ENCODE assay signal across 22 mouse cellular contexts in the genomic region with DNA sequence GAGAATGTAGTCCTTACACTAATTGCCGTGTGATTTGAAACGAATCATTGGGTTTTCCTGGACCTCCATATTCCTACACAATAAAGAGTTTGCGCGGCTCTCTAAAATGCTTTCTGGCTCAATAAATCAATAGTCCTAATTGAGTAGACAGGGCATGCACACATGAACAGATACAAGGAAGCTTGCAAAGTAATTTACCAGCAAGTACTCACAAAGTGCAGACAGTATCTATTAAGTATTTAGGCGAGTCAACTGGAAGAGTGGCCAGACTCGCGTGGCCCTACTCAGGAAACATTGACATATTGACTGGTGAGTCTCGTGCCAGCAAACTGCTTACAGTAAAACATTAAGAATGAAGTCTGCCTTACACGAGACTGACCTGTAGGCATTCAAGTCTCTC. TPM values are rescaled to one million over a fixed set of nuclear protein-coding genes. Genes with fewer than 3 reads are reported as not detected.
DNase-seq lines count a peak whose midpoint lies in the region; ATAC-seq and TF ChIP-seq lines count a peak whose summit lies in the region.
"Had no signal": no experiment of that assay in that cellular context is flagged by ENCODE, and none has a peak within 500 bp of the region (broad histone marks: within the 10 kb centered on the region; RNA-seq: fewer than 3 reads in every experiment).

No protein-coding gene starts in this region.

- no peak overlapping the region for H3K4me3 ChIP-seq in midbrain, embryonic 11.5 days (ENCODE audit: low read depth, low read length)
- no peak overlapping the region for H3K4me3 ChIP-seq in midbrain, postnatal 0 days (ENCODE audit: low read depth, low read length)
- H3K4me3 ChIP-seq in kidney, embryonic 15.5 days (replicated peaks) = no peak overlapping the region
- H3K4me3 ChIP-seq: embryonic facial prominence, embryonic 10.5 days; embryonic facial prominence, embryonic 12.5 days; forebrain, embryonic 13.5 days; forebrain, embryonic 15.5 days had no signal

- WGBS in midbrain, embryonic 11.5 days = 83% methylated on average over 9 of the region's 9 CpGs
- 86% methylated on average over 9 of the region's 9 CpGs for WGBS in midbrain, postnatal 0 days
- WGBS in kidney, embryonic 15.5 days = 65% methylated on average over 9 of the region's 9 CpGs

- intact Hi-C loops in gastrocnemius, postnatal 14 days (cut with DNase I; ENCODE audit: low total_unique reads) = no loop called here

- no peak overlapping the region for H3K4me2 ChIP-seq in midbrain, embryonic 11.5 days
- no peak overlapping the region for H3K4me2 ChIP-seq in midbrain, postnatal 0 days (ENCODE audit: low read depth, low read length, poor library complexity, severe bottlenecking)
- H3K4me2 ChIP-seq in kidney, embryonic 15.5 days = no peak overlapping the region
- H3K4me2 ChIP-seq: embryonic facial prominence, embryonic 12.5 days; forebrain, embryonic 13.5 days; forebrain, embryonic 15.5 days had no signal

- peak; percentile 49 for DNase-seq in midbrain, embryonic 11.5 days (ENCODE audit: low spot score, missing footprints)
- no peak for DNase-seq in midbrain, postnatal 0 days (ENCODE audit: low spot score)
- DNase-seq in brain, embryonic 14.5 days (ENCODE audit: low read depth) = peak; percentile 29
- DNase-seq in retina, embryonic 14.5 days (ENCODE audit: low spot score) = peak; percentile 68
- no peak for DNase-seq in gastrocnemius, postnatal 14 days
- no peak for DNase-seq in cerebellum, postnatal 36 days
- DNase-seq: adrenal gland, adult 8-10 months; adrenal gland, postnatal 14 days; adrenal gland, postnatal 36 days; cerebellum, adult 11 months; cerebellum, adult 18-20 months; cerebellum, adult 8-10 months; cerebellum, adult 9-11 months; cerebellum, postnatal 14 days; forebrain, postnatal 0 days had no signal

- no peak for ATAC-seq in midbrain, embryonic 11.5 days (ENCODE audit: low FRiP score)
- ATAC-seq in midbrain, postnatal 0 days (ENCODE audit: low FRiP score) = no peak
- ATAC-seq in kidney, embryonic 15.5 days (replicated peaks; ENCODE audit: low FRiP score) = no peak
- ATAC-seq: activated CD4-positive, CD25-positive, alpha-beta regulatory T cell, adult 4 months; forebrain, embryonic 13.5 days; forebrain, embryonic 15.5 days; forebrain, postnatal 0 days; Patski had no signal

- TF ChIP-seq POLR2A in brain, embryonic 14.5 days (IDR thresholded peaks at IDR 0.05; ENCODE audit: borderline replicate concordance, extremely low read depth, insufficient read depth, insufficient read length, poor library complexity, severe bottlenecking) = no peak

- H3K27me3 ChIP-seq in midbrain, embryonic 11.5 days (ENCODE audit: control insufficient read depth, insufficient read depth, low read length) = no peaks in the 10 kb centered on the region
- H3K27me3 ChIP-seq in midbrain, postnatal 0 days (ENCODE audit: insufficient read depth, low read length) = no peaks in the 10 kb centered on the region
- H3K27me3 ChIP-seq in kidney, embryonic 15.5 days = no peaks in the 10 kb centered on the region
- H3K27me3 ChIP-seq: embryonic facial prominence, embryonic 12.5 days; forebrain, embryonic 13.5 days; forebrain, embryonic 15.5 days had no signal

- H3K4me1 ChIP-seq in midbrain, embryonic 11.5 days (ENCODE audit: control insufficient read depth, insufficient read depth, low read length) = no peaks in the 10 kb centered on the region
- H3K4me1 ChIP-seq in midbrain, postnatal 0 days (ENCODE audit: insufficient read depth, low read length) = no peaks in the 10 kb centered on the region
- H3K4me1 ChIP-seq in kidney, embryonic 15.5 days = no peaks in the 10 kb centered on the region
- H3K4me1 ChIP-seq: embryonic facial prominence, embryonic 10.5 days; embryonic facial prominence, embryonic 12.5 days; forebrain, embryonic 13.5 days; forebrain, embryonic 15.5 days had no signal

- H3K36me3 ChIP-seq in midbrain, embryonic 11.5 days (ENCODE audit: control insufficient read depth, insufficient read depth, low read length) = no peaks in the 10 kb centered on the region
- H3K36me3 ChIP-seq in midbrain, postnatal 0 days (ENCODE audit: insufficient read depth, low read length) = no peaks in the 10 kb centered on the region
- no peaks in the 10 kb centered on the region for H3K36me3 ChIP-seq in kidney, embryonic 15.5 days
- H3K36me3 ChIP-seq: embryonic facial prominence, embryonic 10.5 days; embryonic facial prominence, embryonic 12.5 days; forebrain, embryonic 15.5 days had no signal

- H3K9ac ChIP-seq in midbrain, embryonic 11.5 days (ENCODE audit: low read length) = no peak overlapping the region
- no peak overlapping the region for H3K9ac ChIP-seq in midbrain, postnatal 0 days (replicated peaks; ENCODE audit: low read length, poor library complexity, severe bottlenecking)
- no peak overlapping the region for H3K9ac ChIP-seq in kidney, embryonic 15.5 days
- H3K9ac ChIP-seq: embryonic facial prominence, embryonic 12.5 days; forebrain, embryonic 13.5 days; forebrain, embryonic 15.5 days; forebrain, postnatal 0 days had no signal

- no peak overlapping the region for H3K27ac ChIP-seq in midbrain, embryonic 11.5 days (ENCODE audit: low read depth, low read length)
- H3K27ac ChIP-seq in midbrain, postnatal 0 days (ENCODE audit: low read depth, low read length) = no peak overlapping the region
- H3K27ac ChIP-seq in kidney, embryonic 15.5 days = no peak overlapping the region
- H3K27ac ChIP-seq: embryonic facial prominence, embryonic 10.5 days; embryonic facial prominence, embryonic 12.5 days; forebrain, embryonic 13.5 days; forebrain, embryonic 15.5 days had no signal

- no peaks in the 10 kb centered on the region for H3K9me3 ChIP-seq in midbrain, embryonic 11.5 days (ENCODE audit: control insufficient read depth, low read length)
- no peaks in the 10 kb centered on the region for H3K9me3 ChIP-seq in midbrain, postnatal 0 days (ENCODE audit: low read length)
- H3K9me3 ChIP-seq in kidney, embryonic 15.5 days (replicated peaks) = no peaks in the 10 kb centered on the region
- H3K9me3 ChIP-seq: embryonic facial prominence, embryonic 10.5 days; embryonic facial prominence, embryonic 12.5 days; forebrain, embryonic 13.5 days; forebrain, embryonic 15.5 days had no signal

- TF ChIP-seq CTCF in midbrain, postnatal 0 days (IDR thresholded peaks at IDR 0.05) = no peak
- TF ChIP-seq CTCF in brain, embryonic 14.5 days (IDR thresholded peaks at IDR 0.05; ENCODE audit: borderline replicate concordance, extremely low read depth, insufficient read depth, insufficient read length) = no peak

RNA-seq across cellular contexts. Expression of a gene that starts 23.4 kb away (rescaled TPM):
- 17.4 and 18.7 TPM in 2 replicates for polyA plus RNA-seq in midbrain, embryonic 11.5 days (2014; fragmentation: Nextera tagmentation; extraction: Ambion mirVana)
- total RNA-seq in midbrain, postnatal 0 days (2014; rRNA removed) = 12.6 and 13.9 TPM in 2 replicates
- 17.9 and 19.6 TPM in 2 replicates for polyA plus RNA-seq in midbrain, postnatal 0 days (2015; fragmentation: Nextera tagmentation; extraction: Ambion mirVana)
- polyA plus RNA-seq in brain, embryonic 14.5 days (2012; rRNA removed) = 6.1 and 14.0 TPM in 2 replicates
- 10 to 100 TPM; 12.7 to 13.6 TPM for total RNA-seq in gastrocnemius, postnatal 14 days (2021)
- 36.0 and 39.3 TPM in 2 replicates for polyA plus RNA-seq in kidney, embryonic 15.5 days (2015; fragmentation: Nextera tagmentation; extraction: Ambion mirVana)

Comparison
In these comparisons a context has a peak if more than half of its experiments do, and no peak if none do; other contexts are left out.
1. DNase-seq: peak in midbrain, embryonic 11.5 days (single experiment), brain, embryonic 14.5 days (single experiment) and retina, embryonic 14.5 days (single experiment); none in midbrain, postnatal 0 days (single experiment), gastrocnemius, postnatal 14 days (single experiment) and cerebellum, postnatal 36 days (0 of 2).